Mouse (Mus musculus) kidney, postnatal 0 days (tissue): ENCODE measurements around the gene Gm20605. TPM values are rescaled to one million over a fixed set of nuclear protein-coding genes. Genes with fewer than 3 reads are reported as not detected.
A peak's percentile ranks its signal among the peaks of the same experiment; 100 is the strongest.

Experiments
- ATAC-seq: fragments of 200-750 bp; cut with Nextera tagmentation; replicated peaks from 2 replicates; pipeline ENCODE4 v1.8.0; 2017; ENCODE audit warnings: low read depth, moderate number of reproducible peaks, moderate TSS enrichment, moderate library complexity; ENCODE audit not compliant: low FRiP score
- DNase-seq: peaks from one replicate; pipeline ENCODE4 v3.0.0-alpha.2; 2016; ENCODE audit warnings: low spot score
- H3K27ac ChIP-seq: fragments of 300-500 bp; sonication (generic); 2 replicates; pipeline ENCODE4 v1.5.1; 2014; ENCODE audit warnings: mild to moderate bottlenecking
- H3K27me3 ChIP-seq: fragments of 300-500 bp; sonication (generic); 2 replicates; pipeline ENCODE4 v1.6.1; 2014; ENCODE audit warnings: low read length, mixed read lengths; ENCODE audit not compliant: insufficient read depth
- H3K36me3 ChIP-seq: fragments of 300-500 bp; sonication (generic); 2 replicates; pipeline ENCODE4 v1.6.1; 2014; ENCODE audit warnings: low read length, mixed read lengths; ENCODE audit not compliant: insufficient read depth
- H3K4me1 ChIP-seq: fragments of 300-500 bp; sonication (generic); replicated peaks from 2 replicates; pipeline ENCODE4 v1.6.1; 2014; ENCODE audit warnings: antibody characterized with exemption, low read length, mixed read lengths; ENCODE audit not compliant: insufficient read depth
- H3K4me2 ChIP-seq: fragments of 300-500 bp; sonication (generic); 2 replicates; pipeline ENCODE4 v1.6.1; 2014; ENCODE audit warnings: mild to moderate bottlenecking, low read length, moderate library complexity, mixed read lengths
- H3K4me3 ChIP-seq: fragments of 300-500 bp; sonication (generic); replicated peaks from 2 replicates; pipeline ENCODE4 v1.5.1; 2014; ENCODE audit warnings: low read depth, low read length
- H3K9ac ChIP-seq: fragments of 300-500 bp; sonication (generic); 2 replicates; pipeline ENCODE4 v1.6.1; 2014; ENCODE audit warnings: low read depth, low read length
- H3K9me3 ChIP-seq: fragments of 300-500 bp; sonication (generic); replicated peaks from 2 replicates; pipeline ENCODE4 v1.6.1; 2016; ENCODE audit warnings: low read length, inconsistent platforms, mixed read lengths
- CTCF ChIP-seq: IDR thresholded peaks from 2 replicates; pipeline ENCODE4 v1.5.1; 2016; ENCODE audit warnings: antibody characterized with exemption, low read depth, mild to moderate bottlenecking, moderate library complexity
- WGBS: fragments of 180-500 bp; shearing (Covaris S2); extraction: QIAGEN DNeasy Blood & Tissue Kit; methylation state at CpG from one replicate; pipeline ENCODE4 v1.1.7; 2014; 5-methylcytosine and 5-hydroxymethylcytosine counted together
- polyA plus RNA-seq: library from polyadenylated mRNA; unstranded; fragments of >200 nt; fragmentation: Nextera tagmentation; extraction: Ambion mirVana; gene quantifications from 2 replicates; pipeline ENCODE4 v1.2.1, GENCODE M21; 2015

Gm20605 gene
- polyA plus RNA-seq, 1 experiment from 2014 or later, result 5.3 TPM

GRCm38 (mm10) chr5:137653366-137653765, 24.4 kb downstream of the Gm20605 start:
- 0 out of 2 replicates have a peak, but pooled peaks cover 3% of the 10 kb centered on the region for H3K36me3 ChIP-seq
- no peak for TF ChIP-seq CTCF
- no peak overlapping the region for H3K9ac ChIP-seq
- H3K27ac ChIP-seq, result no peak overlapping the region
- H3K4me2 ChIP-seq, result no peak overlapping the region
- H3K4me1 ChIP-seq, result peaks cover 12% of the 10 kb centered on the region
- H3K27me3 ChIP-seq, result no peaks in the 10 kb centered on the region
- 87% methylated on average over 10 of the region's 10 CpGs for WGBS
- no peak for DNase-seq
- no peaks in the 10 kb centered on the region for H3K9me3 ChIP-seq
- no peak overlapping the region for H3K4me3 ChIP-seq
- ATAC-seq, result no peak

GRCm38 (mm10) chr5:137654746-137655145, 25.8 kb downstream of the Gm20605 start:
- TF ChIP-seq CTCF, result peak; percentile 72
- peak; percentile 78 for DNase-seq
- Histone ChIP-seq H3K27ac (no peak overlapping the region), H3K36me3 (0 out of 2 replicates have a peak, but pooled peaks cover 3% of the 10 kb centered on the region), H3K4me3 (no peak overlapping the region), H3K4me2 (no peak overlapping the region), H3K27me3 (no peaks in the 10 kb centered on the region), H3K4me1 (peaks cover 3% of the 10 kb centered on the region), H3K9ac (no peak overlapping the region), H3K9me3 (no peaks in the 10 kb centered on the region)
- WGBS, result 67% methylated on average over 7 of the region's 7 CpGs
- no peak for ATAC-seq

GRCm38 (mm10) chr5:137656977-137657376, 28.0 kb downstream of the Gm20605 start:
- ATAC-seq (peak; percentile 58), DNase-seq (peak; percentile 94)
- no peaks in the 10 kb centered on the region for H3K9me3 ChIP-seq
- no peak overlapping the region for H3K9ac ChIP-seq
- 20% methylated on average over 6 of the region's 6 CpGs for WGBS
- H3K36me3 ChIP-seq, result 0 out of 2 replicates have a peak, but pooled peaks cover 10% of the 10 kb centered on the region
- H3K27ac ChIP-seq, result 0 out of 2 replicates have a peak overlapping the region, but pooled peaks have one; percentile 47
- H3K27me3 ChIP-seq, result no peaks in the 10 kb centered on the region
- peak; percentile 89 for TF ChIP-seq CTCF
- no peak overlapping the region for H3K4me3 ChIP-seq
- no peaks in the 10 kb centered on the region; the same call in 1 of the 2 replicates for H3K4me1 ChIP-seq
- no peak overlapping the region for H3K4me2 ChIP-seq

- H3K9ac ChIP-seq, result no peak overlapping the region
- no peak for DNase-seq
- H3K4me3 ChIP-seq, result no peak overlapping the region
- peaks cover 9% of the 10 kb centered on the region; the same call in 1 of the 2 replicates for H3K36me3 ChIP-seq
- H3K9me3 ChIP-seq, result no peaks in the 10 kb centered on the region
- H3K27me3 ChIP-seq, result no peaks in the 10 kb centered on the region
- WGBS, result 86% methylated on average over 6 of the region's 6 CpGs
- no peaks in the 10 kb centered on the region; the same call in 1 of the 2 replicates for H3K4me1 ChIP-seq
- H3K4me2 ChIP-seq, result no peak overlapping the region
- ATAC-seq, result no peak
- no peak for TF ChIP-seq CTCF
- H3K27ac ChIP-seq, result 0 out of 2 replicates have a peak overlapping the region, but pooled peaks have one; percentile 0
Measured at GRCm38 (mm10) chr5:137660064-137660688, 31.2 kb downstream of the Gm20605 start.

- Histone ChIP-seq H3K9ac (no peak overlapping the region), H3K36me3 (peaks cover 21% of the 10 kb centered on the region; the same call in 1 of the 2 replicates), H3K4me2 (no peak overlapping the region), H3K4me1 (no peaks in the 10 kb centered on the region), H3K27ac (no peak overlapping the region), H3K27me3 (no peaks in the 10 kb centered on the region), H3K4me3 (no peak overlapping the region), H3K9me3 (no peaks in the 10 kb centered on the region)
- DNase-seq (no peak), ATAC-seq (no peak)
- WGBS, result 77% methylated on average over 9 of the region's 9 CpGs
- no peak for TF ChIP-seq CTCF
Measured at GRCm38 (mm10) chr5:137663057-137663456, 34.1 kb downstream of the Gm20605 start.

GRCm38 (mm10) chr5:137668971-137669370, 40.0 kb downstream of the Gm20605 start:
- ATAC-seq, result no peak
- Histone ChIP-seq H3K27ac (no peak overlapping the region), H3K27me3 (no peaks in the 10 kb centered on the region), H3K4me3 (no peak overlapping the region), H3K36me3 (peaks cover 13% of the 10 kb centered on the region; the same call in 1 of the 2 replicates), H3K9me3 (no peaks in the 10 kb centered on the region), H3K4me2 (no peak overlapping the region), H3K4me1 (peaks cover 14% of the 10 kb centered on the region; the same call in 1 of the 2 replicates), H3K9ac (no peak overlapping the region)
- no peak for TF ChIP-seq CTCF
- no peak for DNase-seq
- WGBS, result 51% methylated on average over 10 of the region's 10 CpGs
